Mouse (Mus musculus): Measurements from ENCODE around the gene Hist1h2af. TPM values are rescaled to one million over a fixed set of nuclear protein-coding genes. Genes with fewer than 3 reads are reported as not detected.
"Not testable (repeated sequence)": the region's sequence is repeated elsewhere in the genome, so short reads cannot be mapped to it uniquely, and the experiment has no call there.

Gene Hist1h2af
- total RNA-seq, 2 experiments from 2014 or later = 8.5 to 12.6 TPM

DNA sequence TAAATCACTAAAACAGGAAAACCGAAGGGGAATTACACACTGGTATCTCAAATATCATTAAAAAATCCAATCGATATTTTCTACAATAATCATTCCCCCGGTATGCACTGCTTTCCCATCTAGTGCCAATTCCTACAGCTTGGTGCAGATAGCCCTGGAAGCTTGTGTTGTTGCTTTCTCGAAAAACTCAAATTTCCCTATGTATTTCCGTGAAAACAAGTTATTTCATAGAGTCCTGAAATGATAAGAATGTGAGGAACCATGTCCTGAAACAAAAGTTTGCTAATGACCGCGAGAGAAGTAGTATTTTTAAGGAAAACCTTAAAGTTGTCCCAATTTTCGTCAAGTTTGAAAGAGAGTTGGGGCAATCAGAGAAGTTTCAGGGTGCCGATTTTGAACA is 20.7 kb downstream of the Hist1h2af start:
- DNase-seq (ENCODE audit: low spot score in 2 of 2) = no peak

DNA sequence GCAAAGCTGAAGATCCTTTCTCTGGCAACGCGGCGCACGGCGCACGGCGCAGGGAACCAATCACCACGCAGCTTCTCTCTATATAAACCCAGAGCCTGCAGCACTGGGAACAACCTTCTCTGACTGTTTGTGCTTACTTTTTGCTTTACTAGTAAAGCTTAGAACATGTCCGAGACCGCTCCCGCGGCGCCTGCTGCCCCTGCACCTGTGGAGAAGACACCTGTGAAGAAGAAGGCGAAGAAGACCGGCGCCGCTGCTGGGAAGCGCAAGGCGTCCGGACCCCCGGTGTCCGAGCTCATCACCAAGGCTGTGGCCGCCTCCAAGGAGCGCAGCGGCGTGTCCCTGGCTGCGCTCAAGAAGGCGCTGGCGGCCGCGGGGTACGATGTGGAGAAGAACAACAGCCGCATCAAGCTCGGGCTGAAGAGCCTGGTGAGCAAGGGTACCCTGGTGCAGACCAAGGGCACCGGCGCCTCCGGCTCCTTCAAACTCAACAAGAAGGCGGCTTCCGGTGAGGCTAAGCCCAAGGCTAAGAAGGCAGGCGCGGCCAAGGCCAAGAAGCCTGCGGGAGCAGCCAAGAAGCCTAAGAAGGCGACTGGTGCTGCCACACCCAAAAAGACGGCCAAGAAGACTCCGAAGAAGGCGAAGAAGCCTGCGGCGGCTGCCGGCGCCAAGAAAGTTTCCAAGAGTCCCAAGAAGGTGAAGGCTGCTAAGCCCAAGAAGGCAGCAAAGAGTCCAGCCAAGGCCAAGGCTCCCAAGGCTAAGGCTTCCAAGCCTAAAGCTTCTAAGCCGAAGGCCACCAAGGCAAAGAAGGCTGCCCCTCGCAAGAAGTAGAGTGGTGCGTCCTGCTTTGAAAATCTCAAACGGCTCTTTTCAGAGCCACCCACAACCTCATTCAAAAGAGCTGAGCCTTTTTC is 21.5 kb downstream of the Hist1h2af start:
- DNase-seq (ENCODE audit: low spot score in 2 of 2) = peak in 1 of 2 experiments; percentile 42

DNA sequence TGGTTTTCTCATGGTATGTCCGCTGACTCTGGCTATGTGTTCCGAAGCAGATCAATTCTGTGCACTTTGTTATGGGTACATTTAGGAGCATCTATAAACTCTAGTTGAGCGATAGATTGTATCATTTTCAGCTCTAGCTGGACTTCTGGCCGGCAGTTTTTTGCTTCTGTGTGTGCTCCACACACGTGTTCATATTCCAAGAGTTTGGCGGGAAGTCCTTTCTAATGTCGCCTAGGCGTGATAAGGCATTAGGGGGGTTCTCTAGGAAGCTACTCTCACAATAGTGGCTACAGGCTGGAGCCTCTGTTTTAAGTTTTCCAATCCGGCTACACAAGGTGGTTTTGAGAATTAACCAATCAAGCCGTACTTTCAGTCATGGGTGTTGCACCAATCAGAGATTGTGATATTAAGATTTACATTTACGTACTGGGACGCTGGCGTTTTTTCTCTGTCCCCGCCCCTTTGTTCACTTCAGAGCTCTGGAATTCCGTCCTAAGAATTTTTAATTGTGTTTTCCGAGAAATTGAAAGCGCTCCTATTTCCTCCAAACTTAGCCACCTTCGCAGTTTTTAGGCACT is 22.2 kb downstream of the Hist1h2af start:
- DNase-seq (ENCODE audit: low spot score in 2 of 2) = peak; percentile 33 to 52

DNA sequence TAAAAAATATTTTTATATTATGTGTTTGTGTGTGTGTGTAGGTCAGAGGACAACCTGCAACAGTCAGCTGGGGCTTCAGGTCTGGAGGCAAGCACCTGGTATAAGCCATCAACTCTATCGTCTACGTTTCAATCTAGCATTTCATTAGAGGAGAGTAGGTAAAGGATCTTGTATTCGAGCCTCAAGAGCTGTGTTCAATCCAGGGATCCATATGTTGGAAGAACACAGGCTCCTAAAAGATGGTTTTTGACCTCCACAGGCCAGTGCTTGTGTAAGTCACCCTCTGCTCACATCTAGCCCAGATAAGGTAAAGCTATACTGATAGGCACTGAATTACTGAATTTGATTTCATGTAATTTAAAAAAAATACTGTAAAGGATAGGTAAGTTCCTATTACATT is 23.2 kb downstream of the Hist1h2af start:
- DNase-seq (ENCODE audit: low spot score in 2 of 2) = no peak

DNA sequence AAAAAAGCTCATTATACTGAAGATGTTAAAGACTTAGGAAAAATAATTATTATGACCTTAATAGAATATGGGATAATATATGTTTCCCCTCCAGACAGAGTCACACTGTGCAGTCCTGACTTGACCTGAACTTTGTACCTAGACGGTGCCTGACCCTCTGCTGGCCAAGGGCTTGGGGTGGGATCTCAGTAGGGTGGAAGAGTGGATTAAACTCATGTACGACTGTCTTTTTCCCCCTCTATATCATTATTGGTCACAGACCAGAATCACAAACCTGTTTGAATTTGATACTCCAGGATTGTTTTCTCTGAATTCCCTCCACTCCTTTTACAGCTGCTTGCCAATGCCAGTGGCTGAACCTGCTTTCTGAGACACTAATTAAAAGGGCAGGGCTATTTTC is 27.0 kb downstream of the Hist1h2af start:
- not testable (repeated sequence) for DNase-seq (ENCODE audit: low spot score in 2 of 2)

DNA sequence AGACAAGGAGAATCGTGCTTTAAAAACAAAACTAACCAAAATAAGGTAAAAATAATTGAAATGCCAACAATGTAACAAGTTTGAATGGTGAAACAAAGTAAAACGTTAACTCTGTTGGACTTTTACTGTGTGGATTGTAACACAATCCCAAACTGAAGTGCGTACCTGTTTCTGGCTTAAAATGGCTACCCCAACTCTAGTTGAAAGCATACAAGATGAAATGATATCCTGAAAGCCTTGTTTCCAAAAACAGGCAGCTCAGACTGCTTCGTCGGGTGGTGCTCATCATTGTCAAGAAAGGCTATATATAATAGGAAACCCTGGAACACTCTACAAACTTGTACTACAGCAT is 27.8 kb downstream of the Hist1h2af start:
- not testable (repeated sequence) for DNase-seq (ENCODE audit: low spot score in 2 of 2)

DNA sequence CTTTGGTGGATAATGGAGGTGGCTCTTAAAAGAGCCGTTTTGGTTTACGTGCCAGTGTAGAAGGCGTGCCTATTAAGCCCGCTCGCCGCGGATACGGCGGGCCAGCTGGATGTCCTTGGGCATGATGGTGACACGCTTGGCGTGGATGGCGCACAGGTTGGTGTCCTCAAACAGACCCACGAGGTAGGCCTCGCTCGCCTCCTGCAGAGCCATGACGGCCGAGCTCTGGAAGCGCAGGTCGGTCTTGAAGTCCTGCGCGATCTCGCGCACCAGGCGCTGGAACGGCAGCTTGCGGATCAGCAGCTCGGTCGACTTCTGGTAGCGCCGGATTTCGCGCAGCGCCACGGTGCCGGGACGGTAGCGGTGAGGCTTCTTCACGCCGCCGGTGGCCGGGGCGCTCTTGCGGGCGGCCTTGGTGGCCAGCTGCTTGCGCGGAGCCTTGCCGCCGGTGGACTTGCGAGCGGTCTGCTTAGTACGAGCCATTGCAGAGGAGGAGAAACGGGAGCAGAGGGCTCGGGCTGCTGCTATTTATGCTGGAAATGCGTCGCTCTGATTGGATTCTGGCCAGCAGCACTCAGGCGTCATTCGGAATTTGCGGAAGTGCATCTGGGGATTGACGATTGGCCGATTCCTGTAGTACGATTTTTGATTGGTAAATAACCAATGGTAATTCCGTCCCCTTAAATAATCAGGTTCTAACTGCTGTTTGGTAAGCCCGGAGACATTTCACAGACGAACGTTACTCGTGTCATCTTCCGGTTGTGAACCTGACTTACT is 28.4 kb downstream of the Hist1h2af start, which contains the start of gene Hist1h3e:
Hist1h3e (minus strand) TSS at position 487 of the 777 bp plus-strand sequence.
- DNase-seq (ENCODE audit: low spot score in 2 of 2) = peak; percentile 81 to 86

DNA sequence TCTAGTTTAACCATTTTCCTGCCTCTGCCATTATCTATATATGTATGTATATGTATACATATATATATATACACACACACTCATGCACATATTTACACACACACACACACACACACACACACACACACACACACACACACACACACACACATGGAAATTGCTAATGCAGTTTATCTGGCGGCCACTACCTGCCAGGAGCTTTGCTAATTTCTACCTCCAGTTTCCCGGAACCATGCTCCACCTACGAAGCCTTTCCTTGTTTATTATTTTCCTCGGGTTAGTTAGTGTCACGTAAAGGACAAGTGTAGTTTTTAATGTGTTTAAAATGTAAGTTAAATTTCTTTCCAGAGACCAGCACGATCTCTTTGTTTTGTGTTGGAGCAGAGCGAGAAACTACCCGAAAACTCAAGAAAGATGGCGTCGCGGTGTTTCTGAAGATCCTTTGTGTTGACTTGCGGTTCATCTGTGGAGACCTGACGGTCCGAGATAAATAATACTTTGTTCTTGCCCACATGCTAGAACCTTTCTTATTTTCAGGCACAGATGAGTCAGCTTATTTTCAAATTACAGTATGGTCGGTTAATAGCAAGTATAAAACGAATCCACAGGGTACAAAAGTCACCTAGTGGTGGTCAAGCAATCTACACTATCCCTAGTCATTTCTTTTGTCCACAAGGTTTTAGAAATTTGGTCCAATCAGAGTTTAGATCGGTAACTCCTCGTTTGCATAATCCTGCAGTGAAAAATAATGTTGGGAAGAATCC is 29.2 kb downstream of the Hist1h2af start:
- no peak for DNase-seq (ENCODE audit: low spot score in 2 of 2)

DNA sequence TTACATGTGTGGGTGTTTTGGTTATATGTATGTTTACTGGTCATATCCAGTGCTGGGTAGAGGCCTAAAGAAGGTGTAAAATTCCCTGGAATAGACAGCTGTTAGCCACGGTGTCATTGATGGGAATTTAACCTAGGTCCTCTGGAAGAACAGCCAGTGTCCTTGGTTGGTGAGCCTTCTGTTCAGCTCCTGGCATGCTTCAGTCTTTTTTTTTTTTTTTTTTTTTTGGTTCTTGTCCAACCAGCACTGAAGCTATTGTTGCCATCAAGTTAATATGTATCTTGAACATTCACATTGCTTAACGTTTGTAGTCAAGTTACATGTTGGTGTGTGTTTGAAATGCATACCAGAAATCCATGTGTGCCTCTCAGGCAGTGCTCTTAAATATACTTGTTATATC is 30.8 kb downstream of the Hist1h2af start:
- DNase-seq (ENCODE audit: low spot score in 2 of 2) = no peak

DNA sequence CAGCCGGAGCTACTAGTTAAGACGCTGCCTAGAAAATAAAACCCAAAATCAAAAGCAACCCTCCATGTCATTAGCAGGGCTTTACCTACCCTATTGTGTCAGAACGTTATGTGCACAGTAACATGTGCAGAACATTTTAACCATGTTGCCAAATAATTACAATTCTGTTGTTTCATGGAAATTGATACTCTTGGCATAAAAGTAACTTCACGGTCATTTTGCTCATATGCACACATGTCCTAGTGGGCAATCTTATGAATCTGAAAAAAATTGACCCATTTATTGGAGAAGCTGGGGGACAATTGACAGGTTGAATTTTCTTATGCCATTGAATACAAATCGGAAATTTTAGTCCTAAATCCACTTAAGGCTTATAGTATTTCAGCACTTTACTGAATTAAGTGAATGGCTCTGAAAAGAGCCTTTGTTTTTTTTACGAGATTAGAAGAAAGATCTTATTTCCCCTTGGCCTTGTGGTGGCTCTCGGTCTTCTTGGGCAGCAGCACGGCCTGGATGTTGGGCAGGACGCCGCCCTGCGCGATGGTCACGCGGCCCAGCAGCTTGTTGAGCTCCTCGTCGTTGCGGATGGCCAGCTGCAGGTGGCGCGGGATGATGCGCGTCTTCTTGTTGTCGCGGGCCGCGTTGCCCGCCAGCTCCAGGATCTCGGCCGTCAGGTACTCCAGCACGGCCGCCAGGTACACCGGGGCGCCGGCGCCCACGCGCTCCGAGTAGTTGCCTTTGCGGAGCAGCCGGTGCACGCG is 36.7 kb downstream of the Hist1h2af start:
- DNase-seq (ENCODE audit: low spot score in 2 of 2) = not testable (repeated sequence)

DNA sequence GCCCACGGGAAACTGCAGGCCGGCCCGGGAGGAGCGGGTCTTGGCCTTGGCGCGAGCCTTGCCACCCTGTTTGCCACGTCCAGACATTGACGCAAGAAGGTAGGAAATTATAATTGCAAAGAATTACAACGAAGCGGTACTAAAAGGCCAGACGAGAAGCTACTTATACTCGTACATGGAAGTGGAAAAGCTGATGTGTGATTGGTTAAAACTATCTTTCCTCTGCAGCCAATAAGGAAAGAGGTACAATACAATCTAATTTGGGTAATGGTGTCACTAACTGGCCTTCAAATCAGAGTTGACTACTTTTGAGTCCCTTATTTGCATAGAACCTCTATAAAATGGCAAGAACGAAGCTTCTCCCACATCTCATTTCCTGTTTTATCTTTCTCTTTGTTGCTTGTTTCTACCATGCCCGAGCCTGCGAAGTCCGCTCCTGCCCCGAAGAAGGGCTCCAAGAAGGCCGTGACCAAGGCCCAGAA is 37.4 kb downstream of the Hist1h2af start, which contains the start of the genes Hist1h2ae and Hist1h2bg:
Hist1h2ae (minus strand) TSS at position 199 of the 482 bp plus-strand sequence.
Hist1h2bg (plus strand) TSS at position 375 of the 482 bp plus-strand sequence.
- peak; percentile 56 to 65 for DNase-seq (ENCODE audit: low spot score in 2 of 2)

DNA sequence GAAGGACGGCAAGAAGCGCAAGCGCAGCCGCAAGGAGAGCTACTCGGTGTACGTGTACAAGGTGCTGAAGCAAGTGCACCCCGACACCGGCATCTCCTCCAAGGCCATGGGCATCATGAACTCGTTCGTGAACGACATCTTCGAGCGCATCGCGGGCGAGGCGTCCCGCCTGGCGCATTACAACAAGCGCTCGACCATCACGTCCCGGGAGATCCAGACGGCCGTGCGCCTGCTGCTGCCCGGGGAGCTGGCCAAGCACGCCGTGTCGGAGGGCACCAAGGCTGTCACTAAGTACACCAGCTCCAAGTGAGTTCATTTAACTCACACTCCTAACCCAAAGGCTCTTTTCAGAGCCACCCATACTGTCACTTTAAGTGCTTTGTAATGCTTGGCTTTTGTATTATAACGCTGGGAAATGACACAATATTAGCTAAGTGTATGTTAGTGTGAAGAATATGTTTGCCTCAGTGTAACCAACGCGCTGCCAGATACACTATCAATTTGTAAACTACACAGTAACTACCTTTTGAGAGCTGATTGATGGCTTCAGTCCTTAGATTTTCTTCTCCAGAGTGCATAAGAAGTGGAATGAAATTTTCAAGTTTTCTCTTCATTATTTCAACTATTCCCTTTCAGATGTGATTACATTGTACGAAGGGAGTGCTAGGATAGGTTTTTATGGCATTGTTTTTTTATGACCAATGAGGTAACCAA is 38.0 kb downstream of the Hist1h2af start:
- DNase-seq (ENCODE audit: low spot score in 2 of 2) = not testable (repeated sequence)

DNA sequence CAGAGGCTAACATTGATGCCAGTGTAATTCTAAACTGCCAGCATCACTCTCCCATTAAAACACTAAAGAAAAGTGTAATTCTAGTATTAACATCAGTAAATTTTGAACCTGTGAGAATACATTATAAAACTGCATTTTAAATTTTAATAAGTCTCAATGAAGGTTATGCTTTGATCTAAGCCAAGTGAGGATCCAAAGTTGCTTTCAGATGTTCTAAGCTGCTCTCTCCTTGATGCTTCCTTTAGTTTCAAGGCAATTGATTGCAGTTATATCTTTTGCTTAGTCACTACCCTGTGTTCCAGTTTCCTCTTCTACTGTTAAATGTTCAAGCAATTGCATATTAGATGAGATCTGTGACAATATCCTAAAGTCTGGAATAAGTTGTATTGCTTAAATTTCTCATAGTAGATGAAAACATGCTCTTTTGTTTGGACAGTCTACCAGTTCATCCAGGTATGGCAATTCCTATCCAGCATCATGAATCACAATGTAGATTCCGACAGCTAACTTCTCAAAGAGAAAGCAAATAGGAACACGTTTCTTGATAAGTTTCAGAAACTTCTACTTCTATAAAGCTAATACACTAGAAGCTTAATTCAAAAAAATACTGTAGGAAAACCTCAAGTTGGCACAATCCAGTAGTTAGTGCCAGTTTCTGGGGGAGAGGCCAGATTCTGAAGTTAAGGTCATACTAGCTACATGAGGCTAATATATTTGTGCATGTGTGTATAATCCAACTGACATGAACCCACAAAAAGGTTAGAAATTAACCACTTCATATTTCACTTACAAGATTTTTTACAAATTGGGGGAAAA is 38.7 kb downstream of the Hist1h2af start:
- DNase-seq (ENCODE audit: low spot score in 2 of 2) = no peak

DNA sequence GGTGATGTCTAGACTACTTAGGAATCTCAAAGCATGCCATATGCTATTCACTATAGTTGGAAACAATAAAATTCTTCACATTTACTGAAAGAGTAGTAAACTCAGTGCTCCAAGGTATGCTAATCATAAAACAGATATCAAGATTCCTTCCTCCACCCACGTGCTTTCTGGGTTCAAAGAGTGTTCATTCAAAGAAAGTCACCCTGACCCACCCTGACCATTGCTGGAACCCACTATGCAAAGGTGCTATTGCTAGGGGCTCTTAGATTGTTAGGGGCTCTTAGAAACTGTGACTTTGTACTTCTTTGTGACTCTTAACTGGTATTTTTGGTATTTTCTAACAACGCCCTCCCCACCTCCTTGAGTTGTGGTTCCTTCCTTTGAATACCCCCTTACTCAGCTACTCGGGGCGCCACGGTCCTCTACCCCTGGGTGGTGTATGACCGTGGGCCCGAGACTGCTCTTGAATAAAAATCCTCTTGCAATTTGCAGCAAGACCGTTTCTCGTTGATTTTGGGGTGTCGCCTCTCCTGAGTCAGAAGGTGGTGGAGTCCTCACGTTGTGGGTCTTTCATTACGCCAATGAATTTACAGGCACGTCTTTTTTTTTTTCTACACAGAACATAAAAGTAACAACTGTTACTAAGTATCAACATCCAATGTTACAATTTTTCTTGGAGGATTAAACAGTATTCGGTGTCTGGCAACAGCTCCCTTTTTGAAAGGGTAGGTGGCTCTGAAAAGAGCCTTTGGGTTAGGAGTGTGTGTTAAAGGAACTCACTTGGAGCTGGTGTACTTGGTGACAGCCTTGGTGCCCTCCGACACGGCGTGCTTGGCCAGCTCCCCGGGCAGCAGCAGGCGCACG is 39.6 kb downstream of the Hist1h2af start:
- not testable (repeated sequence) for DNase-seq (ENCODE audit: low spot score in 2 of 2)

DNA sequence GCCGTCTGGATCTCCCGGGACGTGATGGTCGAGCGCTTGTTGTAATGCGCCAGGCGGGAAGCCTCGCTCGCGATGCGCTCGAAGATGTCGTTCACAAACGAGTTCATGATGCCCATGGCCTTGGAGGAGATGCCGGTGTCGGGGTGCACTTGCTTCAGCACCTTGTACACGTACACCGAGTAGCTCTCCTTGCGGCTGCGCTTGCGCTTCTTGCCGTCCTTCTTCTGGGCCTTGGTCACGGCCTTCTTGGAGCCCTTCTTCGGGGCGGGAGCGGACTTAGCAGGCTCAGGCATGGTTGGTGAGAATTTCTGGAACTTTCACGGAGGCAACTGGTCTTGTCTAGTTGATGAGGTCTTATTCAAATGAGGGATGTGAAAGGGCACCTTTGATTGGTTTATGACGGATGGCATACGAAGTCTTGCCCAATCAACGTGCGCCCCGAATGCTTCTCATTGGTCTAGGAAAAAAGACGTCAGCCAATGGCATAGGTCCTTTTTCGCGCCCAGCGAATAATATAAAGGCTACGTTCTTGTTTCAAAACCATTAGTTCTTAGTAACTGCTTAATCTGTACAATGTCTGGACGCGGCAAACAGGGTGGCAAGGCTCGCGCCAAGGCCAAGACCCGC is 40.3 kb downstream of the Hist1h2af start, which contains the start of the genes Hist1h2bf and Hist1h2ad:
Hist1h2bf (minus strand) TSS at position 299 of the 627 bp plus-strand sequence.
Hist1h2ad (plus strand) TSS at position 484 of the 627 bp plus-strand sequence.
- peak; percentile 36 to 65 for DNase-seq (ENCODE audit: low spot score in 2 of 2)

DNA sequence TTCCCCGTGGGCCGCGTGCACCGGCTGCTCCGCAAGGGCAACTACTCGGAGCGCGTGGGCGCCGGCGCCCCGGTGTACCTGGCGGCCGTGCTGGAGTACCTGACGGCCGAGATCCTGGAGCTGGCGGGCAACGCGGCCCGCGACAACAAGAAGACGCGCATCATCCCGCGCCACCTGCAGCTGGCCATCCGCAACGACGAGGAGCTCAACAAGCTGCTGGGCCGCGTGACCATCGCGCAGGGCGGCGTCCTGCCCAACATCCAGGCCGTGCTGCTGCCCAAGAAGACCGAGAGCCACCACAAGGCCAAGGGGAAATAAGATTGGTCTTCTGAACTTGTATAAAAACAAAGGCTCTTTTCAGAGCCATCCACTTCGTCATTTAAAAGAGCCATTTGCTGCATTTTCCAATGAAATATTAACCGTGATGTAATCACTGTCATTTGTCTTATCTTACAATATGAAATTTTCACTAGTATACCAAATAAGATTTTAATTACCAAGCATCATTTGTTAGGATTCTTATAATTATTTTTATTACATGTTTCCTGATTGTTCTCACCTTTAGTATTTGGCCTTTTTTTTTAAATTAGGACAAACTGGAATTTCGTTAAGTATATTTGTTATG is 41.0 kb downstream of the Hist1h2af start:
- DNase-seq (ENCODE audit: low spot score in 2 of 2) = not testable (repeated sequence)

Data from adrenal gland, adult 18-20 months (tissue).